Mouse (Mus musculus) Muller cell, postnatal 12 days (primary cell): ENCODE measurements around the gene Nmur1.

Source experiments
- DNase-seq: peaks from one replicate; pipeline ENCODE4 v3.0.0-alpha.2; 2015; ENCODE audit errors: inconsistent ontology term

The Nmur1 gene

GRCm38 (mm10) chr1:86409476-86409875 is 16.6 kb downstream of the Nmur1 start:
- DNase-seq, result no peak

GRCm38 (mm10) chr1:86408515-86408914 is 17.5 kb downstream of the Nmur1 start:
- DNase-seq, result no peak

GRCm38 (mm10) chr1:86406914-86407313 is 19.1 kb downstream of the Nmur1 start:
- no peak for DNase-seq

- DNase-seq, result no peak
Observed at GRCm38 (mm10) chr1:86406313-86406712, 19.7 kb downstream of the Nmur1 start.

- no peak for DNase-seq
Observed at GRCm38 (mm10) chr1:86404834-86405233, 21.2 kb downstream of the Nmur1 start.

GRCm38 (mm10) chr1:86400096-86400754 is 25.8 kb downstream of the Nmur1 start:
- DNase-seq, result peak; percentile 76

- DNase-seq, result no peak
Observed at GRCm38 (mm10) chr1:86399322-86399721, 26.7 kb downstream of the Nmur1 start.

GRCm38 (mm10) chr1:86398222-86398621 is 27.8 kb downstream of the Nmur1 start:
- DNase-seq, result no peak

- no peak for DNase-seq
Observed at GRCm38 (mm10) chr1:86397621-86398020, 28.4 kb downstream of the Nmur1 start.

GRCm38 (mm10) chr1:86395897-86396296 is 30.1 kb downstream of the Nmur1 start:
- DNase-seq, result no peak

- DNase-seq, result no peak
Observed at GRCm38 (mm10) chr1:86394246-86394645, 31.8 kb downstream of the Nmur1 start.

- DNase-seq, result no peak
Observed at GRCm38 (mm10) chr1:86393219-86393618, 32.8 kb downstream of the Nmur1 start.

- no peak for DNase-seq
Observed at GRCm38 (mm10) chr1:86391425-86391824, 34.6 kb downstream of the Nmur1 start.

GRCm38 (mm10) chr1:86389230-86389629 is 36.8 kb downstream of the Nmur1 start:
- peak; percentile 59 for DNase-seq

- DNase-seq, result peak; percentile 21
Observed at GRCm38 (mm10) chr1:86381027-86381426, 45.0 kb downstream of the Nmur1 start.

GRCm38 (mm10) chr1:86379161-86379569 is 46.9 kb downstream of the Nmur1 start:
- no peak for DNase-seq

GRCm38 (mm10) chr1:86378662-86379061 is 47.4 kb downstream of the Nmur1 start:
- no peak for DNase-seq

- peak; percentile 16 for DNase-seq
Observed at GRCm38 (mm10) chr1:86376354-86376753, 49.7 kb downstream of the Nmur1 start.

- peak; percentile 22 for DNase-seq
Observed at GRCm38 (mm10) chr1:86371997-86372396, 54.0 kb downstream of the Nmur1 start.

GRCm38 (mm10) chr1:86368086-86368485 is 57.9 kb downstream of the Nmur1 start:
- DNase-seq, result no peak

- DNase-seq, result no peak
Observed at GRCm38 (mm10) chr1:86363671-86364070, 62.4 kb downstream of the Nmur1 start.

- no peak for DNase-seq
Observed at GRCm38 (mm10) chr1:86361852-86362615, 64.0 kb downstream of the Nmur1 start.

GRCm38 (mm10) chr1:86360441-86360840 is 65.6 kb downstream of the Nmur1 start:
- no peak for DNase-seq
